Mouse (Mus musculus) kidney, adult 2 months (tissue): Measurements from ENCODE around the gene Ptprn2. TPM values are rescaled to one million over a fixed set of nuclear protein-coding genes. Genes with fewer than 3 reads are reported as not detected.
A peak's percentile ranks its signal among the peaks of the same experiment; 100 is the strongest.
"Not testable (repeated sequence)": the region's sequence is repeated elsewhere in the genome, so short reads cannot be mapped to it uniquely, and the experiment has no call there.

ENCODE experiments used
- DNase-seq: peaks from one replicate; pipeline ENCODE4 v3.0.0; 2021
- H3K27ac ChIP-seq: fragments of 200-500 bp; 2 replicates; pipeline ENCODE4 v1.5.1; 2012; ENCODE audit warnings: low read depth, low read length, control low read depth, inconsistent platforms; ENCODE audit not compliant: insufficient read depth
- H3K27me3 ChIP-seq: fragments of 200-500 bp; replicated peaks from 2 replicates; pipeline ENCODE4 v1.6.1; 2012; ENCODE audit warnings: mild to moderate bottlenecking, moderate library complexity, low read length, inconsistent platforms; ENCODE audit not compliant: control insufficient read depth, insufficient read depth
- H3K36me3 ChIP-seq: fragments of 200-500 bp; 2 replicates; pipeline ENCODE4 v1.6.1; 2012; ENCODE audit warnings: mild to moderate bottlenecking, moderate library complexity, low read length, inconsistent platforms; ENCODE audit not compliant: control insufficient read depth, insufficient read depth
- H3K4me1 ChIP-seq: fragments of 200-500 bp; 2 replicates; pipeline ENCODE4 v1.6.1; 2011; ENCODE audit warnings: low read length; ENCODE audit not compliant: control insufficient read depth, insufficient read depth
- H3K4me3 ChIP-seq: fragments of 200-500 bp; 2 replicates; pipeline ENCODE4 v1.5.1; 2011; ENCODE audit warnings: mild to moderate bottlenecking, low read depth, low read length, control low read depth; ENCODE audit not compliant: insufficient read depth
- CTCF ChIP-seq: fragments of 200-500 bp; conservative IDR thresholded peaks from 2 replicates; pipeline ENCODE4 v1.5.1; 2011; ENCODE audit warnings: low read depth, mild to moderate bottlenecking, control low read depth, low read length, moderate library complexity, mixed read lengths; ENCODE audit not compliant: insufficient read depth, insufficient read length
- POLR2A ChIP-seq: fragments of 200-500 bp; IDR thresholded peaks from one replicate; pipeline ENCODE4 v1.6.1; 2011; ENCODE audit warnings: low read depth, low read length, control low read depth
- whole genome bisulfite sequencing: fragments of 180-500 bp; shearing (Covaris S2); methylation state at CpG from one replicate; pipeline ENCODE4 v1.1.7; 2018; 5-methylcytosine and 5-hydroxymethylcytosine counted together
- polyA plus RNA-seq: library from polyadenylated mRNA; depleted of rRNA; stranded (reverse); fragments of >200 nt; gene quantifications from 2 replicates; pipeline ENCODE4 v1.2.3, GENCODE M21; 2012

Gene Ptprn2
- polyA plus RNA-seq, 1 experiment, result 0.91 TPM

GRCm38 (mm10) chr12:116484991-116485390, 529 bp upstream of the Ptprn2 start:
- 82% methylated on average over 8 of the region's 8 CpGs for WGBS
- H3K4me3 ChIP-seq, result no peak overlapping the region
- no peak for DNase-seq
- no peak overlapping the region for H3K27ac ChIP-seq
- peaks cover 4% of the 10 kb centered on the region; the same call in 1 of the 2 replicates for H3K4me1 ChIP-seq
- H3K36me3 ChIP-seq, result no peaks in the 10 kb centered on the region
- TF ChIP-seq POLR2A (no peak), CTCF (no peak)
- H3K27me3 ChIP-seq, result no peaks in the 10 kb centered on the region

- H3K36me3 ChIP-seq, result no peaks in the 10 kb centered on the region
- 5% methylated on average over 10 of the region's 10 CpGs for WGBS
- DNase-seq, result no peak
- H3K4me3 ChIP-seq, result peak overlapping the region; percentile 39
- peaks cover 4% of the 10 kb centered on the region; the same call in 1 of the 2 replicates for H3K4me1 ChIP-seq
- no peaks in the 10 kb centered on the region for H3K27me3 ChIP-seq
- no peak overlapping the region for H3K27ac ChIP-seq
- TF ChIP-seq POLR2A (no peak), CTCF (no peak)
Measured at GRCm38 (mm10) chr12:116486404-116486730, 847 bp downstream of the Ptprn2 start.

GRCm38 (mm10) chr12:116488836-116489235, 3.3 kb downstream of the Ptprn2 start:
- no peak for DNase-seq
- Histone ChIP-seq H3K27me3 (no peaks in the 10 kb centered on the region), H3K4me1 (peaks cover 4% of the 10 kb centered on the region; the same call in 1 of the 2 replicates), H3K27ac (no peak overlapping the region), H3K36me3 (no peaks in the 10 kb centered on the region), H3K4me3 (no peak overlapping the region)
- no peak for TF ChIP-seq POLR2A
- TF ChIP-seq CTCF, result no peak
- 59% methylated on average over 8 of the region's 8 CpGs for WGBS

GRCm38 (mm10) chr12:116490575-116491356, 5.2 kb downstream of the Ptprn2 start:
- no peaks in the 10 kb centered on the region for H3K27me3 ChIP-seq
- WGBS, result 83% methylated on average over 5 of the region's 5 CpGs
- no peak for DNase-seq
- TF ChIP-seq CTCF, result no peak
- TF ChIP-seq POLR2A, result no peak
- no peaks in the 10 kb centered on the region for H3K36me3 ChIP-seq
- no peak overlapping the region for H3K4me3 ChIP-seq
- no peak overlapping the region for H3K27ac ChIP-seq
- H3K4me1 ChIP-seq, result peaks cover 4% of the 10 kb centered on the region; the same call in 1 of the 2 replicates

- H3K27ac ChIP-seq, result no peak overlapping the region
- DNase-seq, result no peak
- H3K36me3 ChIP-seq, result no peaks in the 10 kb centered on the region
- no peaks in the 10 kb centered on the region for H3K4me1 ChIP-seq
- H3K4me3 ChIP-seq, result no peak overlapping the region
- no peaks in the 10 kb centered on the region for H3K27me3 ChIP-seq
- no peak for TF ChIP-seq POLR2A
- TF ChIP-seq CTCF, result no peak
Measured at GRCm38 (mm10) chr12:116498666-116499065, 13.1 kb downstream of the Ptprn2 start.

GRCm38 (mm10) chr12:116500652-116501051, 15.1 kb downstream of the Ptprn2 start:
- no peak overlapping the region for H3K27ac ChIP-seq
- no peaks in the 10 kb centered on the region for H3K4me1 ChIP-seq
- TF ChIP-seq POLR2A (no peak), CTCF (no peak)
- no peaks in the 10 kb centered on the region for H3K27me3 ChIP-seq
- H3K4me3 ChIP-seq, result no peak overlapping the region
- DNase-seq, result no peak
- WGBS, result 85% methylated on average over 11 of the region's 11 CpGs
- H3K36me3 ChIP-seq, result no peaks in the 10 kb centered on the region

GRCm38 (mm10) chr12:116512482-116512881, 27.0 kb downstream of the Ptprn2 start:
- H3K27ac ChIP-seq, result no peak overlapping the region
- 81% methylated on average over 1 of the region's 1 CpGs for WGBS

GRCm38 (mm10) chr12:116513788-116514187, 28.3 kb downstream of the Ptprn2 start:
- WGBS, result 82% methylated on average over 2 of the region's 2 CpGs
- not testable (repeated sequence) for H3K27me3 ChIP-seq, DNase-seq

More at GRCm38 (mm10) chr12:116512482-116512881, 27.0 kb downstream of the Ptprn2 start:
- H3K4me1 ChIP-seq, result no peaks in the 10 kb centered on the region
- no peak for TF ChIP-seq CTCF
- no peak for TF ChIP-seq POLR2A
- H3K36me3 ChIP-seq, result no peaks in the 10 kb centered on the region
- H3K4me3 ChIP-seq, result no peak overlapping the region
- DNase-seq, result no peak
- H3K27me3 ChIP-seq, result no peaks in the 10 kb centered on the region

More at GRCm38 (mm10) chr12:116513788-116514187, 28.3 kb downstream of the Ptprn2 start:
- H3K36me3 ChIP-seq, H3K4me1 ChIP-seq, H3K4me3 ChIP-seq, H3K27ac ChIP-seq: not testable (repeated sequence)
